Mouse (Mus musculus) c-Kit-positive CD71-positive TER-119-negative erythroid progenitor cells, embryonic 14.5 days (primary cell): Measurements from ENCODE around the gene Aldh1a3.

Source experiments
- DNase-seq: peaks from one replicate; pipeline ENCODE4 v3.0.0-alpha.2; 2013; ENCODE audit warnings: low read depth

Aldh1a3 gene

DNA sequence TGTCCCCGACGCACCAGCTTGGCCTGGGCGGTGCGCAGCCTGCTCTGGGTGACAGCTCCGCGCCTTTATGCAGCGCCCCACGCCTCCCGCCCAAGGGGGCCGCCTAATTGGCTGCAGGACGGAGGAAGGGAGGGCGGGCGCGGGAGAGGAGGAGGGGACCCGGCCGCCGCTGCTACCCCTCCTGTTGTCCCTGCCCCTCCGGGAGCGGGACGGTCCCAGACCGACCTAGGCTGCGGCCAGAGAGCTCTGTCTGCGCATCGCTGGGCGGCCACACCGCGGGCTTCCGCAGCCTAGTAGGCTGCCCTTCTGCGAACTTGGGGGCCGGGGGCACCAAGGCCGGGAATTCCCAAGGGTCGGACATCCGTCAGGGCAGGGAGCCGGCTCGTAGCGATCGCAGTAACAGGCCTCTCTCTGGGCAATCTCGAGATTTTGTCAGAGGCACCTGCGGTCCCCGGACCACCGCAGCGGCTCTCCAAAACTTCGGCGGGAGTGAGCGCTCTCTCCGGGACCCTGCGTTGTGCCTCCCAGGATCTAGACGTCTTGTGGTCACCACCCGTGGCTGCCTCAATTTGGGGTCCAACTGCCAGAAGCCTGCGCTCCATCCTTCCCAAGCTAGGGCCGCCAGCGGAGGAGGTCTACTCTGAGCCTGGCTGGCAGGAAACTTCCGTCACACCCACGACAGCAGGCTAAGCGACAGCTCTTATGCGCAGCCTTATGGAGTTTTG is at the start of gene Aldh1a3:
Gene Aldh1a3, minus strand, starts transcription at position 81 of the 725 bp plus-strand sequence.
- no peak for DNase-seq

DNA sequence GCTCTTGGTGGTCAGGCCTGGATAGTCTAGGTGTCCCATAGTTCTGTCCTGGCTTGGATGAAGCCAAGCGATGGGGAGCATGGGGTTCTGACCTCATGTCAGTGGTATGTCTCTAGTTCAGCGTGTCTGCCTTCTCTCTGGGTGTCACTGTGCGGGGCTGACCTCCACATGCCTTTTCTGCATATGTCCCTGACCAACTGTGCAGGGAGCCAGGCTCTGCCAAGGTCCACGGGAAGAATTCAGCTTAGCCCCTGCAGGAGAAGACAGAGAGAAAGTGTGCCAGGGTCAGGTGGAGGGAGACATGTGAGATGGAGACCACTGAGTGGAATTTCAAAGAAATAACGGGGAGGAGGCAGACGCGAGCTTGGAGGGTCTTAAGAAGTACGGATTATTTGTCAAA is 49.0 kb upstream of the Aldh1a3 start:
- DNase-seq = no peak

DNA sequence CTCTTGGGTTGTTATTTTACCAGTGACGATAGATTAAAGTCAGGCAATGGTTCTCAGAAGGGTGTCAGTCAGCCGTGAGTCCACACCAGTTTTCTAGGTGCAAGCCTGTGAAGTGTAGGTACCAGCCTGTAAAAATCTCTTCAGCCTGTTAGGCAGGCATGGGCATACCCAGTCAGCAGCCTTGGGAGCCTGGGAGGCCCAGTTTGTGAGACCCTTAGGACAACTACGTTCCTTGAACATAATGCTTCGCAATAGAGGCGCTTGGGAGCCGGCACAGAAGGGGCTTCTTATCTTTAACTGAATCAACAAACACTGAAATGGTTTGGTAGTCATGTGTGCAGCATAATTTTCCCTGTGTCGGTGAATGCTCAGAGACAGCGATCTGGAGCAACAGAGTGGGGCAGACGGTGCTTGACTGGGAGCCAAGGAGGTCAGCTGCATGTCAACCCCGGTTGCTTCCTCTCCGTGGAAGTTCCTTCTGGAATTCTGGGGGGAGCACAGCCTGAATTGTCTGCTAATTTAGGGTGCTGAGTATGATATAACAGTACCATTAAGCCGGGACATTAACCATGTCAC is 44.4 kb upstream of the Aldh1a3 start:
- no peak for DNase-seq

DNA sequence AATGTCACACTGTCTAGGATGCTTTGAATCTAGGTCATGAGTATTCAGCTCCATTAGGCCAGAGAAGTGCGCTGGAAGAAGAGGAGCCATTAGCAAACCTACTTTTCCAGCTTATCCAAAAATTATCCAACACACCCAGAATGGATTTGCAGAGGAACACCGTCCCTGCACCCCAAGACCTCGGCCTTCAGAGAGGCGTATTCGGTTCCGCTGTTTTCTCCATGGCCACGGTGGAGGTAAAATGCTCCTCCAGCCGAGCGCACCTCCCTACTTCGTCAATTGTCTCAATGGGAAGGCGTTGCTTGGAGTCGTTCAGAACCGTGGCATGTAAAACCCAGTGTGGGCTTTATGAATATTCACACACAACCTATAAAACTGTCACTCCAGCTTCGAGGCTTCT is 39.3 kb upstream of the Aldh1a3 start:
- DNase-seq = no peak

DNA sequence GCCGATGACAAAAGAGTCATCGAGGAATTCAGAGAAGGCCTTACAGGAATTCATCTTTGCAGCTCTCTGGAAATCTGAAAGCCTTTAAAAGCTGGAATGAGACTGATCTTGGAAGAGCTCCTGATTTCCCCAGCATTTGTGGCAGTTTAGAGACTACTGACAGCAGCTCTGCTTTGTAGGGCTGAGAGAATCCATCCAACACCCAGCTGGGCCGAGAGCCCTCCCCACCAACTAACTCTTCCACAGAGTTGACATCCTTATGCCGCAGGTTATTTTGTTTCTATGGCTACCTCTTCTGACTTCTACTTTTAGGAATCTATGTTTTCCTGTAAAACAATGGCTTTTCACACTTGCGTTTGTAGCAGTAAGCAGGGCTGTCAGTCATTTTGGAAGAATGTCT is 37.9 kb upstream of the Aldh1a3 start:
- no peak for DNase-seq

DNA sequence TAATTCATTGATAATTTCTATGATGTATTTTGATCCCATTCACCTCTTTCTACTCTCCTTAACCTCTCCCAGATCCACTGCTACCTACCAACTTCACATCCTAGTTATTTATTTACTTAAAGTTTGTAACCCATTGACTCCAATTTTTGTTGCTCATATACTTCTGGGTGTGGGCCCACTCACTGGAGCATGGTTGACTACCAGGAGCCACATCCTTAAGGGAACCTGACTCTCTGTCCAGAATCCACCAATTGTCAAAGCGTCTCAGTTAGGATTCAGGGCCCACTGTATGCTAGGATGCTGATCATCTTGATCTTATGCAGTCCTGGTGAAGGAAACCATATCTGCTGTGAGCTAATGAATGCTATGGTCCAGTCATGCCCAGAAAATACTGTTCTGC is 35.8 kb upstream of the Aldh1a3 start:
- DNase-seq = no peak

DNA sequence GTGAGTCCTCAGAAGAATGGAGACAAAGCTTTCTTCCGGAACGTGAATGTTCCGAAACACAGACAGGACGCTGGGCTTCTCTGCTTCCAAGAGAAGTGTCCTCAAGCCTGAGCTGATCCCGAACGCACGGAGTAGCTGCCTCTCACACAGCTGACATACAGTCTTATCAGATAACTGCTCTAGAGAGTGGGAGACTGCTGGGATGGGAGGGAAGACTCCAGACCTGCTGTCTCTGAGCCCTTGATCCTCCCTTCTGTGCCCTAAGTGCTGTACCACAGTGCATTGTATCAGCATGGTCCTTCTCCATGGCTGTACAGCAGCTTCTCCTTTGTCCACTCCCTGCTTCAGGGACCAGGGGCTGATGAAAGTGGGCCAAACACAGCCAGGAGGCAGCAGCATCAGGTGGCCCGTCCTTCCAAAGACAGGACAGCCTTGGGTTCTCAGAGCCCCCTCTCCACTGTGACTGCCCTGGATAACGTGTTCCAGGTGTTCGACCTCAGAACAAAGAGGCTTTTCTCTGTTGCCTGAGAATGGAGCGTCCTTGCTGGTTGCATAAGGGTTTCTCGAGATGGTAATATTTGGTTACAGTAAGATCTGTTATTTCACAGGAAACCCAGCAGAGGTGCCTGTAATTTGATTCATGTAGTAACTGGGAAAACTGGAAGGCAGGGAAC is 24.4 kb upstream of the Aldh1a3 start:
- no peak for DNase-seq

DNA sequence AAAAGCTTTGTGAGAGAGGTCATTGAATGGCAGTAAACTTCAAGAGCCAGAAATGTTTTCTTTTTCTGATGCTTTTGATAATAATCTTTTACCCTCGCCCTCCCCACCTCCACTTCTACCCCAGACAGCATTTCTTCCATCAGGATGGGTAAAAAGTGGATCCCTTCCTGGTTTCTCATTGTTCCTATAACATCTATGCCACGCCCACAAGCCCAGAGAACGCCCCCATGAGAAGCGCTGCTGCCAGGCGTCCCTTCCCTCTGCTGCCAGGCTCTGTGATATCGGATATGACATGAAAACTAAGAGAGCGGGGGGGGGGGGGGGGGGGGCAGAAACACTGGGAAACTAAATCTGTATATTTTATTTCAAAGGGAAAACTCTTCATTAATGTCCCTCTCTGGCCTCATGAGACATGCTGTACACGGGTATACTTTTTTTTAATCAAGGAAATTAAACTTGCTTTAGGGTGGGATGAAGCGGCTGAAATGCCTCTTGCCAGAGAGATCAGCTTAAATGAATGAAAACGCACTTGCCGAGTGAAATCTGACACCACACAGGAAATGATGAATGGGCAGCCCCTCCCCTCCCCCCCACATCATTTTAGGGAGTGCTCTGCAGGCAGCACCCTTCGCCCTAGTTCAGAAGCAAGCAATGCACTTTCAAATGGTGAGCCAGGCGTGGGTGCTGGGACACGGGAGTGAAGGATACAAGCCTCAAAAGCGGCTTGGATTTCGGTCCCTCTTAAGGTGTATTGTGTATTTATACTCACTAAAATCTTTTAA is 22.8 kb upstream of the Aldh1a3 start:
- DNase-seq = peak; percentile 7

DNA sequence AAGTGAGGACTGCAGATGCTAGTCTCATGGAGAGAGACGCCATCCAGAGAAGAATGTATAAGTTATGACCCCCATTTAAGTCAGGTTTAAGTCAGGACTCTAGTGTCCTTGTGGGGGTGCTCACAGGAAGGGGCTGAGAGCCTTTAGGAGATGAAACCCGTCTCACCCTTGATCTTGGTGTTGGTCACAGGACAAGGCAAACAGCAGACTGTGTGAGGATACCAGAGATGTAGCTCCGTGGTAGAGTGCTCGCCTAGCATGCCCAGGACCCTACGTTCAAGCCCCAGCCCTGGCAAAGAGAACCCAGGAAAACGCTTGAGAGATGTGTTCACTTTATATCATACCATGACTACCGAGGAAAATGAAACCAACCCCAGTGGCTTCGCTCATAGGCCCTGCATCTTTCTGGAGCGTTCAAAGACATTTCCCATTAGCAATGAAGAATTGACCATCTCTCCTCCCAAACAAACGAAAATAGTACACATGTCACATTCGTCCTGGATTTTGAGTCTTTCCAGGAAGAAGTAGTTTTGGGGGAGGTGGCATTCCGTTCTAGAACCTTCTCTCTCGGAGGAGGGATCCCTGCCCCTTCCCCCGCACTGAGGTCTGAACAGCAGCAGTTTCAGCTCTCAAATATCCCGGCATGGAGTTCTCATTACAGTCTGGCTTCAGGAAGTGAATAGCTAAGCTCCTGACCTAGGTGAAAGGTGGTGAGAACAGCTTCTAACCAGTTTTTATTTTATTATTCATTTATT is 21.6 kb upstream of the Aldh1a3 start:
- no peak for DNase-seq

DNA sequence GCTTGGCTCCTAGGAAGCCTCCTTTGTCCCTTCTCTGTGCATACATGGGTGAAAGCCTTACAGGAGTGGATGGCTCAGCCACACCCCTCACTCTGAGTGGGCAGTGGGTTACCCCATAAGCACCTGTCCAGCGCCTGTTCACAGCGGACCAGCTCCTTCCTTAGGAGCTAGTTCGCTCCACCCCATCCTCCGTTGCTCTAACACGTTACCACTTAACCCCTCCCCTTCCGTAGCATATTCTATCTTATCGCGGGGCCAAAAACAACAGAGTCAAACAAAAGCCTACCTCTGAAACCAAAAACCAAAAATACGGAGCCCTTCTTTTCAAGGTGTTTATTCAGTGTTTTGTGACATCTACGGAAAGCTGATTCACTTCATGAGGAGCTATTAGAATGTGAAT is 21.0 kb upstream of the Aldh1a3 start:
- no peak for DNase-seq

DNA sequence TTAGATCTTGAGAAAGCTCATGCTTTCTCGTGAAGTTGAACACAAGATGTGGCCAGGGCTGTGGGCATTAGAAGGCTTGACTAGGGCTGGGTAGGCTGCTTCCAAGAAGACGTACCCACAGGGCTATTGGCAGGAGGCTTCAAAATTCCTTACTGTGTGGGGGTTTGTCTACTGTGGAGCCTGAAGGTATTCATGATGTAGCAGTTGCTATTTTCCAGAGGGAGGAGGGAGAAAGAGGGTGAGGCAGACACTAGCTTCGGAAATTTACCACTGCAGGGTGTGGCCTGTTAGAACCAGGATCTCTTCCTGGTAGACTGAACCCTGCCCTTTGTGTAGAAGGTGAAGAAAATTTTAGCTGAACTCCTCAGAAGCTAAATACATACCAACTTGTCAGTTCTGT is 19.5 kb upstream of the Aldh1a3 start:
- no peak for DNase-seq

DNA sequence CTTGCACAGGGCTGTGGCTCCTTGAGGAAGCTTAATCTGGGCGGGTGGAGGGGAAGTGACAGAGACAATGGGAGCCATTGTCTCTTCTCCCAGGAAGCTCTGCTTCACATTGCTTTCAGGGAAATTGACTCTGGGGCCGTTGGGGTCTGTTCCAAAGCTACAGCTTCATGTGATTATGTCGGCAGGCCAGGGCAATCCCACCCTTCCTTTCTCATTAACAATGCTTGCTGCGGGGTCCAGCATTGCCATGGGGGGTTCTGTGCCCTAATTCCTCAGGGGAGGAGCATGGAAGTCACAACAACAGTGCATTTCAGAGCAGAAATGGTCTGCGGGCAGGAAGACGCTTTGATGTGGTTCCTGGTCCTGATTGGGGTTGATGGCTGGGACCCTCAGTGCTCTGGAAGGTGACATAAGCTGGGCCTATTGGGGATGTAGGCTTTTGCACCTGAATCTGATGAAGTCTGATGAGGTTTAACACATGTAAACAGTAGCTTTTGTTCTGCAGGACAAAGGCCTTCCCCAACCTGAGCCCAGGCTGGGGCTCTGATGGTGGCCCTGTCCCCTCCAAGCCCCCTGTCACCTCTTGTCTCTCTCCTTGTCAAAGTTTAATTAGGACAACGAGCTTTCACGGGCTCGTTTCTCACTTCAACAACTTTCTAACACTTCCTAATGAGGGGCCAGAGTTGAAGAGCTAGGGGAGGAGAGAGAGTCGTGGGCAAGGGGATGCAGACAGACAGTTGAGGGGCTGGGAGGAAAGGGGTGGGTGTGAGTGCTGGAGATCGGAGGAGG is 18.0 kb upstream of the Aldh1a3 start:
- DNase-seq = no peak

DNA sequence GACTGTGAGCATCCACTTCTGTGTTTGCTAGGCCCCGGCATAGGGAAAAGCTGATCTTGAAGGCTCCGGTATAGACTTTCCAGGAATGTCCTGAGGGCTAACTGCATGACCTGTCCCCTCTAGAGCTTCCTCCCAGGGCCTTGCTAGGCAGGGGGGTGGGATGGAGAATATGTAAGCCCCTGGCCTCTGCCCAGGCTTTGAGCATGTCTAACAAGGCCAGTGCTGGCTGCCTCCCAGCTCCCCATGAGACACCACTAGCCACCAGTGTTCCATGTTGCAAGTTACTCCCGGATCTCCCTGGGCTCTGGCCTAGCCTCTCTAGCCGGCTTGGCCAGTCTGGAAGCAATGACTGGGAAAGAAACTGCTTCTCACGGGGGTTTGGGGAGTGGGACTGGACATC is 17.4 kb upstream of the Aldh1a3 start:
- DNase-seq = no peak

DNA sequence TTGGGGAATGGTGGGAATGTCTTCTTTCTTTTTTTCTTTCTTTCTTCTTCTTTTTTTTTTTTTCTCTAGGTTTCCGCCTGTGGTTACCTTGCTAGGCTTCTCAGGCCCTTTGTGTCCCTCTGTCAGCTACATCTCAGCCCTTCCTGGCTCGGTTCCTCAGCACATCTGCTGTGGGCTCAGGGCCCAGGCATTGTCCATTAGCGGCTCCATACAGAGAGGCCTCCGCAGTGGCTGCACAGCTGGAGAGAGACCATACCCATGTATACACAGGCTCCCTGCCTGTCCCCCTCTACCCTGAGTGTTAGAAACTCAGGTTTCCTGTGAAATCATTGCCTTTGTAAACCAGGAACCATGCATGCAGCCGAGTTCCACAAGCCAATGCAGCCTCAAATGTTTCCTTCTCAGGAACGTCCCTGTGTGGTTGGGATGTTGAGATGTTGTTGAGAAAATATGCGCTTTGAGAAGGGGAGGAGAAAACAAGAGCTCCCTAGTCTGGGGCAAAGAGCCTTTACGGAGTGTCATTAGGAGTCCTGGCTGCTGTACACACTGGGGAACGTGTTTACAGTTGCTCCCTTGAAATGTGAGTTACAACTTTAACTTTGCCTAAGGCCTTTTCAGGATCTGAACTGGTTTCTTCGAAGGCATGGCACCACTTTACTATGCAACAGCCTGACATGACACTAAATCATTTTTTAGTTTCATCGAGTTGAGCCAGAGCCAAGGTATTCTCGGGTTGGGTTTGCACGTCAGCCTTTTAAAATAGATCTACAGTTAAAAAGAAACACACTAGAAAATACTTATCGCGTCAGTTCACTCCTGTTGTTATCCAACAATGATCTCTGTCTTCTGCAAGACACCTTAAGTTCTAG is 15.4 kb upstream of the Aldh1a3 start:
- no peak for DNase-seq

DNA sequence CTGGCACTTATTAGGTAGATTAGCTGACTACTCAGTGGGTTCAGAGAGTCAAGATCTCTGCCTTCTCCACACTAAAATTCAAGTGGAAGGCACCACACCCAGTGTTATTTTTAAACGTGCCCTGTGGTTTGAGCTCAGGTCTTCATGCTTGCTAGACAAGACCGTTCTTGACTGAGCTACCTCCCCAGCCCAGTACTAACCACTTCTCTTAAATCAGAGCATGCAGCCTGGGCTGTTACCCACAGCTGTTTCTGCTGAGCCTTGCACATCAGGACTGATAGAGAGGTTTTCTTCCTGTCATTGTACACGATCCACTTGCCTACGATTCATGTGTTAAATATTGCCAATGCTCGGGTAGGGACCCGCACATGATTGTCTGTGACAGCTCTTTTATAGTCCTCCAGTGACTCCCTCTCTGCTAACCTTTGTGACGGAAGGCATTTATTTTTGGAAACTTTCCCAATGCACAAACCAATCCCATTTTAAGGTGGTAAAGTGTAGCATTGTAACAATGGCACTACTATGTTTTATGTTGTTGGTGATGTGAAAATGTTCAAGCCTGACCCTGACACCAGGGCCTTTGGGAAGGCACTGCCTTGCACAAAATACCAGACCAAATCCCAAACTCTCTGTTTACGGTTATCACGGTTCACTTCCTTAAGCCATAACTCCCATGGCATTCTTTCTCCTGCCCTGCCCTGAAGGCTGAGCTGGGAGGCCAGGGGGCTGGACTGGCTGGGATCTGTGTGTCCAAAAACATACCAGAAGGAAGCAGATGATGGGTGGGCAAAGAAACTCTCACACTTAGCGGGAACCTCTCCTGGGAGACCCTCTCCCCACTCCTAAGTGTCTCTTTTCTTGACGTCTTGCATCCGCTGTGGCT is 11.7 kb upstream of the Aldh1a3 start:
- DNase-seq = no peak

DNA sequence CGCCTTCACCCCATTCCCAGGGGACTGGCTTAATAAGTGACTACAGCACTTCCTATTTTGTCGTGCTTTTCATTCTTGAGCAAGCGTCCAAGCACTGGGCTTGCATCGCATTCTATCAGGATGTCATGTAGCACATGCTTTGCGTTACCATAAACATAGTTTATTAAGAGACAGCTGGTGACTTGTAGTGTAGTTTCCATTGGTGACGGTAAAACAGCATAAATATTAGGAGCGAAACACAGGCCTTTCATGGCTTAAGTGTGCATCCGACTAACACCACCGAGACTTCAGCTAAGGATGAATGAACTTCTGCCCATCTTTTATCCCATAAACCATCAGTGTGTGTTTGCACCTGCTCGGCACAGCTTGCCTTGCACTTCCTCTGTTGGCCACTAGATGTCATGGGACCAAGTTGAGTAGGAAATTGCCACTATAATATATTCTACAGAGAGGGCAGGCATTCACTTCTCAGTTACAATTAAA is 7.2 kb upstream of the Aldh1a3 start:
- DNase-seq = peak; percentile 17

DNA sequence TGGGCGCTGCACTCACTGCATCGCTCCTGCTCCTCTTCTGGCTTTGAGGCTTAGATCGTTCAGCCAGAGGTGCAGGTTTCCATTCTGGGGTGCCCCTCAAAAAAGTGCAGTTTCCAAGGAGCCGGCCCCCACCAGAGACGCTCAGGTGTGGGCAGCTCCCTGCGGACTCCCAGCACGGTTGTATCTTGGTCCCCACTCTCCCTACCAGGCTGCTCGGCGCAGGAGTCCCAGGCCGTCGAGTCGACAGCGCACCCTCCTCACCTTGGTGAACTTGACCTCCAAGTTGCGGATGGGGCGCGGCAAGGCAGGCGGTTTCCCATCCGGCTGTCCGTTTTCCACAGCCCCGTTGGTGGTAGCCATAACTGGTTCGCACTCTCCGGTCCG is 272 bp downstream of the Aldh1a3 start:
- DNase-seq = no peak

DNA sequence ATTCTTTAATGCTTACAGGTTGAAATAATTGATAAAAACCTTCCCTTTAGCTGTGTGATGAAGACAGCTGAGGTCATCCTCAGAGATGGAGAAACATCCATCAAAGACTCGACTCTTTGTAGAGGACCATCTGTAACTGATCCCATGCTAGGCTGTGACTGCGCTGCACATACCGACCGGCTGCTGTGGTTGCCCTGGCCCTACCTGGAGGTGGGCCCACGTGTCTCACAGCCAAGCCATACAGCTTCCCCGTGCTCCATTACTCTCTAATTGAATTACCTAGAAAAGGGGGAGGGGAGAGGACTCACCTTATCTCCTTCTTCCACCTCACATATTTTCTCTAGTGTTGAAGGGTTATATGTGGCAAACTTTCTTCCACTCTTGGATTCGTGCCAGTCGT is 5.4 kb downstream of the Aldh1a3 start:
- no peak for DNase-seq

DNA sequence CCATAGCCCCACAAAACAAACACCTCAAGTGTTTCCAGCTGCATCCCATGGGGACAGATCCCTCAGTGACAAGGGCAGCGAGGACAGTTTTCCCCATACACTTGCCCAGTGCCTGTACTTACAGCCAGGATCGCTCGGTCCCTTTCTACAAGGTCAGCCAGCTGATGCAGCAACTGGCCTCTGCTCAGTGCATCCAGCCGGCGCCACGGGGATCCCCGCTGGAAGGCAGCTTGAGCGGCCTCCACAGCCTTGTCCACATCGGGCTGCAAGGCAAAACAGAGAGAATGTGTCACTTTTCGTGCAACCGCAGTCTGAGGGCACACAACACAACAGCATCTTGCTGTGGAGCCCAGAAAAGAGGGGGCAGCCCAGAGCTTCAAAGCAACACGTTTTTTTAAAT is 8.3 kb downstream of the Aldh1a3 start:
- no peak for DNase-seq
